Mouse (Mus musculus) neural tube, embryonic 12.5 days (tissue): ENCODE measurements around the gene Flot1. TPM values are rescaled to one million over a fixed set of nuclear protein-coding genes. Genes with fewer than 3 reads are reported as not detected.
"Not testable (repeated sequence)": the region's sequence is repeated elsewhere in the genome, so short reads cannot be mapped to it uniquely, and the experiment has no call there.

ENCODE experiments used
- ATAC-seq: fragments of 200-750 bp; cut with Nextera tagmentation; 2 replicates; pipeline ENCODE4 v1.8.0; 2017; ENCODE audit warnings: low read depth, mild to moderate bottlenecking, moderate TSS enrichment, moderate library complexity; ENCODE audit not compliant: low FRiP score
- H3K27ac ChIP-seq: fragments of 300-500 bp; sonication (generic); 2 replicates; pipeline ENCODE4 v1.5.1; 2016
- H3K27me3 ChIP-seq: fragments of 300-500 bp; sonication (generic); replicated peaks from 2 replicates; pipeline ENCODE4 v1.6.1; 2016; ENCODE audit warnings: mild to moderate bottlenecking
- H3K36me3 ChIP-seq: fragments of 300-500 bp; sonication (generic); 2 replicates; pipeline ENCODE4 v1.6.1; 2016; ENCODE audit warnings: mild to moderate bottlenecking
- H3K4me1 ChIP-seq: fragments of 300-500 bp; sonication (generic); 2 replicates; pipeline ENCODE4 v1.6.1; 2016
- H3K4me2 ChIP-seq: fragments of 300-500 bp; sonication (generic); replicated peaks from 2 replicates; pipeline ENCODE4 v1.6.1; 2016; ENCODE audit warnings: mild to moderate bottlenecking
- H3K4me3 ChIP-seq: fragments of 300-500 bp; sonication (generic); 2 replicates; pipeline ENCODE4 v1.5.1; 2016
- H3K9ac ChIP-seq: fragments of 300-500 bp; sonication (generic); 2 replicates; pipeline ENCODE4 v1.6.1; 2016; ENCODE audit warnings: mild to moderate bottlenecking
- H3K9me3 ChIP-seq: fragments of 300-500 bp; sonication (generic); 2 replicates; pipeline ENCODE4 v1.6.1; 2016; ENCODE audit warnings: mild to moderate bottlenecking
- WGBS: fragments of 180-500 bp; shearing (Covaris S2); methylation state at CpG from one replicate; pipeline ENCODE4 v1.1.7; 2016; 5-methylcytosine and 5-hydroxymethylcytosine counted together
- polyA plus RNA-seq: library from polyadenylated mRNA; unstranded; fragments of >200 nt; fragmentation: Nextera tagmentation; extraction: Ambion mirVana; gene quantifications from 2 replicates; pipeline ENCODE4 v1.2.1, GENCODE M21; 2016

Flot1 gene
- polyA plus RNA-seq, 1 experiment from 2014 or later = 60.5 TPM

DNA sequence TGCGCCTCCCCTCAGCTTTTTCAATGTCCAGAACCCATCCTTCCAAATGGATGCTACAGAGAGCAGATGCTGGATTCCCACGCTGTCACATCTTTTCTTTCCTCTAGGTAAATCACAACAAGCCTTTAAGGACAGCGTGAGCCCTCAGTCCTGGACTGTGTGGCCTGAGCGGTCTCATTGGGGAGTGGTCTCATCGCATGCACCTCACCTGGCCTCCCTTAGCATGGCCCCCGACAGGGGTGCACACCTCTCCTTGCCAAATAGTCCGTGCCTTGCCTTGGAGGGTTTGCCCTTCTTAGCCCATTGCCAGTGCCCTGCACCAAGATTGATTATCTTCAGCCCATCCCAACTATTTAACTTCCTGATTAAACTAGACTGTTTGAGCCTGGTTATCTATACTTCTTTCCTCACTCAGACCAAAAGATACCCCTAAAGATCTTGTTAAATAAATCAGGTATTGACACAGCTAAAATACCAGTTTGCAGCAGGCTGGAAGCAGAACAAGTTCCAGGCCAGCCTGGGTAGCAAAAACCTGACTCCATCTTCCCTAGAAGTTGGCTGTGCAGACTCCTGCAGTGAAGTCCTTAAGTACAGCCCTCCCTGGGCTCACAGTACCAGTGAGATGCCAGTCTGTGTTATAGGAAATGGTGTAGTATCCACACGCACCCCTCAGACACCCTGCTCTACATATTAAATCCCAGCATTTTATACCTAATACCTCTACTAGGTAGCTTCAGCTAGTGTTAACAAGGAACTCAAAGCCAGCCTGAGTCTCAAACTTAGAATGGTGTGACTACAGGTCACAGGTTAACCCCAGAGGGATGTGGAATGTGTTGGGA lies 9.6 kb downstream of the Flot1 start:
- Histone ChIP-seq H3K4me1 (peaks cover 42% of the 10 kb centered on the region), H3K27me3 (no peaks in the 10 kb centered on the region), H3K27ac (no peak overlapping the region), H3K4me3 (no peak overlapping the region), H3K36me3 (peaks cover 49% of the 10 kb centered on the region), H3K4me2 (no peak overlapping the region), H3K9me3 (no peaks in the 10 kb centered on the region), H3K9ac (no peak overlapping the region)
- ATAC-seq = no peak
- WGBS = 61% methylated on average over 8 of the region's 8 CpGs

DNA sequence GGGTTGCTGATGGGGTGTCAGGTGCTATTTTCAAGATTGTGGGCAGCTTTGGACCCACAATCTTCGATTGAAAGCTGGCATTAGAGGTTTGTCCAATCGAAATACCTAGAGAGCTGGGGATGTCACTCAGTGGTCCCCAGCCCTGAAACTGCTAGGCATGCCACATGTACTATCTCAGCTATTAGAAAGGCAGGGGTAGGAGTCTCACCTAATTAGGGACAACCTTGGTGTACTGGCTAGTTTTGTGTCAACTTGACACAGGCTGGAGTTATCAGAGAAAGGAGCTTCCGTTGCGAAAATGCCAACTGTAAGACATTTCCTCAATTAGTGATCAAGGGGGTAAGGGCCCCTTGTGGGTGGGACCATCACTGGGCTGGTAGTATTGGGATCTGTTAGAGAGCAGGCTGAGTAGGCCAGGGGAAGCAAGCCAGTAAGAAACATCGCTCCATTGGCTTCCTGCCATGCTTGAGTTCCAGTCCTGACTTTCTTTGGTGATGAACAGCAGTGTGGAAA lies 10.3 kb downstream of the Flot1 start:
- H3K4me2 ChIP-seq = 0 out of 2 replicates have a peak overlapping the region, but pooled peaks have one; percentile 89
- 23% methylated on average over 5 of the region's 5 CpGs for WGBS
- no peak overlapping the region for H3K27ac ChIP-seq
- peaks cover 42% of the 10 kb centered on the region for H3K4me1 ChIP-seq
- H3K36me3 ChIP-seq = peaks cover 42% of the 10 kb centered on the region
- no peaks in the 10 kb centered on the region for H3K9me3 ChIP-seq
- no peak overlapping the region for H3K9ac ChIP-seq
- no peaks in the 10 kb centered on the region for H3K27me3 ChIP-seq
- ATAC-seq = no peak
- H3K4me3 ChIP-seq = no peak overlapping the region

- Histone ChIP-seq H3K9ac (no peak overlapping the region), H3K36me3 (peaks cover 42% of the 10 kb centered on the region), H3K4me1 (peaks cover 43% of the 10 kb centered on the region), H3K4me3 (0 out of 2 replicates have a peak overlapping the region, but pooled peaks have one; percentile 2), H3K27me3 (no peaks in the 10 kb centered on the region), H3K27ac (no peak overlapping the region), H3K9me3 (no peaks in the 10 kb centered on the region), H3K4me2 (peak overlapping the region; percentile 89)
- no peak for ATAC-seq
- 65% methylated on average over 5 of the region's 5 CpGs for WGBS
These were observed 10.9 kb downstream of the Flot1 start for GRCm38 (mm10) chr17:35833894-35834293.

DNA sequence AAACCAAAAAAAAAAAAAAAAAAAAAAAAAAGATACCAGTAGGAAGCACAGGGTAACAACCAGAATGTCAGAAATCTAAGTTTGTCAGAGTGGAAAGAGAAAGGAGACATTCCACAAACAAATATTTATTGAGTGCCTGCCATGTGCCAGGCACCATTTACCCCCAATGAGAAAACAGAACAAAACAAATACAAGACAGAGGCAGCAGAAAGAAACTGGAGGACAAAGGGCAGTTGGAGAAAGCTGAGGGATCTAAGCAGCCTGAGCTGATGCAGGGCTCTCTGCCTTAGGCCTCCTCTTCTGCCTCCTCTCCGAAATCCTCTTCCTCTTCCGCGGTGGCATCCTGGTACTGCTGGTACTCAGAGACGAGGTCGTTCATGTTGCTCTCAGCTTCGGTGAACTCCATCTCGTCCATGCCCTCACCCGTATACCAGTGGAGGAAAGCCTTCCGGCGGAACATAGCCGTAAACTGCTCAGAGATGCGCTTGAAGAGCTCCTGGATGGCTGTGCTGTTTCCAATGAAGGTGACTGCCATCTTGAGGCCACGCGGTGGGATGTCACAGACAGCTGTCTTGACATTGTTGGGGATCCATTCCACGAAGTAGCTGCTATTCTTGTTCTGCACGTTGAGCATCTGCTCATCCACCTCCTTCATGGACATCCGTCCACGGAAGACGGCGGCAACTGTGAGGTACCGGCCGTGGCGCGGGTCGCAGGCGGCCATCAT lies 11.8 kb downstream of the Flot1 start:
- Histone ChIP-seq H3K9ac (peak overlapping the region; percentile 93), H3K27ac (no peak overlapping the region), H3K4me3 (peak overlapping the region; percentile 72), H3K4me2 (peak overlapping the region; percentile 89), H3K27me3 (no peaks in the 10 kb centered on the region), H3K36me3 (peaks cover 42% of the 10 kb centered on the region), H3K9me3 (no peaks in the 10 kb centered on the region), H3K4me1 (peaks cover 49% of the 10 kb centered on the region)
- no peak for ATAC-seq
- WGBS = 79% methylated on average over 26 of the region's 26 CpGs

DNA sequence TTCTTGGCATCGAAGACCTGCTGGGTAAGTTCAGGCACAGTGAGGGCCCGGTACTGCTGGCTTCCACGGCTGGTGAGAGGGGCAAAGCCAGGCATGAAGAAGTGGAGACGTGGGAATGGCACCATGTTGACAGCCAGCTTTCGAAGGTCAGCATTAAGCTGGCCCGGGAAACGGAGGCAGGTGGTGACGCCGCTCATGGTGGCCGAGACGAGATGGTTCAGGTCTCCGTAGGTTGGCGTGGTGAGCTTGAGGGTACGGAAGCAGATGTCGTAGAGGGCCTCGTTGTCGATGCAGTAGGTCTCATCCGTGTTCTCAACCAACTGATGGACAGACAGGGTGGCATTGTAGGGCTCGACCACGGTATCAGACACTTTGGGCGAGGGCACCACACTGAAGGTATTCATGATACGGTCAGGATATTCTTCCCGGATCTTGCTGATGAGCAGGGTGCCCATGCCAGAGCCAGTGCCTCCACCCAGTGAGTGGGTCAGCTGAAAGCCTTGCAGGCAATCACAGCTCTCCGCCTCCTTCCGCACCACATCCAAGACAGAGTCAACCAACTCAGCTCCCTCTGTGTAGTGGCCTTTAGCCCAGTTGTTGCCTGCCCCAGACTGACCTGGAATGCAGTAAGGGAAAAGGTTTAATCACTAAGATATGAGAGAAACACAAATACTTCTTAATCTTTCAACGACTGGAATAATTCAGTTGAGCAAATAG lies 12.6 kb downstream of the Flot1 start:
- ATAC-seq = no peak
- peak overlapping the region; percentile 89 for H3K4me2 ChIP-seq
- peaks cover 42% of the 10 kb centered on the region for H3K4me1 ChIP-seq
- no peaks in the 10 kb centered on the region for H3K27me3 ChIP-seq
- H3K27ac ChIP-seq = no peak overlapping the region
- peak overlapping the region; percentile 72 for H3K4me3 ChIP-seq
- no peaks in the 10 kb centered on the region for H3K9me3 ChIP-seq
- 83% methylated on average over 26 of the region's 26 CpGs for WGBS
- H3K36me3 ChIP-seq = peaks cover 42% of the 10 kb centered on the region
- H3K9ac ChIP-seq = peak overlapping the region; percentile 93

GRCm38 (mm10) chr17:35836178-35836965 lies 13.3 kb downstream of the Flot1 start:
- Histone ChIP-seq H3K9ac (peak overlapping the region; percentile 93), H3K27me3 (no peaks in the 10 kb centered on the region), H3K4me2 (peak overlapping the region; percentile 89), H3K27ac (peak overlapping the region; percentile 95), H3K4me1 (peaks cover 41% of the 10 kb centered on the region), H3K36me3 (peaks cover 38% of the 10 kb centered on the region), H3K9me3 (no peaks in the 10 kb centered on the region), H3K4me3 (peak overlapping the region; percentile 72)
- ATAC-seq = no peak
- 8% methylated on average over 24 of the region's 24 CpGs for WGBS

DNA sequence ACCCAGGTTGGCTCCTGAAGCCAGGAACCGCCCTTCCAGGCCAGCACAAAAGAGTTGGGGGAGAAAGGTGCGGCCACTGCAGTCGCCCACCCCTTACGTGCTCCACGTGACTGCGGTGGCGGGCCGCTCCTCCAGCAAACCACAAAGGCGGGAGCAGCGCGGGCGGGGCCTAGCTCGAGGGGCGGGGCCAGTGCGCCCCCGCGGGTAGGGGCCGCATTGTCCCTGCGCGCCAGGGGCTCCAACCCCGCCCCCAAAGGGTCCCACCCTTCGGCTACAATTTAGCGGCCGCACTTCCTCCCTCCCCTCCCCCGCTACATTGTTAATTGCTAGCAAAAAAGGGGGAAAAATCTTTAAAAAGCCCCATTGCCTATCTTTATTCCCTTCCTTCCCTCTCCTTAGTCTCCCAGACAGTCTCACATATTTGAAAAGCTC lies 14.0 kb downstream of the Flot1 start:
- peak; percentile 18 for ATAC-seq
- WGBS = under 1% methylated on average over 25 of the region's 25 CpGs
- Histone ChIP-seq H3K4me1 (peaks cover 45% of the 10 kb centered on the region), H3K4me3 (peak overlapping the region; percentile 72), H3K27ac (peak overlapping the region; percentile 95), H3K9ac (peak overlapping the region; percentile 93), H3K4me2 (peak overlapping the region; percentile 89), H3K27me3 (no peaks in the 10 kb centered on the region), H3K9me3 (no peaks in the 10 kb centered on the region), H3K36me3 (peaks cover 38% of the 10 kb centered on the region)

DNA sequence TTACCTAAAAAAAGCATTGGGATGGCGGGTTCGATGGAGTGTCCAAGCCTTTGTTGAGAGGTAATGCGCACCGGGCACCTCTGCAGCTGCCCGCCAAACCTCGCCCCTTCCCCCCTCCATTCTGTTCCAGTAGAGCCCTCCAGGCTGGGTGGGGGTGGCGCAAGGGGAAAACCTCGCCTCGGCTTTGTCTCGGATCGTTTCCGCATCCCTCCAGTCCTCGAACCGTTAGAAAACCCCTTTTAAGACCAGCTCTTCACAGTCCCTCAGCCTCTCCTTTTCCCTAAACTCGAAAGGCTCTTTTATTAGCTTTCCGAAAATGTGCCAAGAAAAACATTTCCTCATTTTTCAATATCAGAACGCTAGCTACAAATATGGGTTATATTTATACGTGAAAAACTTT lies 14.5 kb downstream of the Flot1 start:
- Histone ChIP-seq H3K4me2 (peak overlapping the region; percentile 89), H3K4me1 (peaks cover 47% of the 10 kb centered on the region), H3K9ac (peak overlapping the region; percentile 93), H3K36me3 (peaks cover 38% of the 10 kb centered on the region), H3K27ac (peak overlapping the region; percentile 95), H3K27me3 (no peaks in the 10 kb centered on the region), H3K9me3 (no peaks in the 10 kb centered on the region), H3K4me3 (peak overlapping the region; percentile 72)
- WGBS = under 1% methylated on average over 18 of the region's 18 CpGs
- peak; percentile 23 for ATAC-seq

DNA sequence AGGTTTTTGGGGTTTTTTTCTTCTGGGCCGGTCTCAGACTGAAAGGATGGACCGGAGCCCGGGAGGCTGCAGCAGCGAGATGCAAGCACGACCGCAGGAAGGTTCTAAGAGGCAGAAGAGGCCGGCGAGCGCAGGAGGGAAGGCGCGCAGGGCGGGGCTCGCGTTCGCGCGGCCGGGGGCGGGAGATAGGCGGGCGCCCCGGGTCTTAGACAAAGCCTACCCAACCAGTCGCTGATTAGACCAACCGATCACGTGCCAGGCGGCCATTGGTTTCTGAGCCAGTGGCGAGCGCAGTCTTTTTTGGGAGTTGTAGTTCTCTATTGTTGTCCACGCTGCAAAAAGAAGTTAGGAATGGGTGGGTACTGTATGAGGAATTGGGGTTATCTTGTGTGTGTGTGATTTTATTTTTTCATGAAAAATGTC lies 15.1 kb downstream of the Flot1 start, which contains the start of gene Tubb5:
Tubb5 (minus strand) TSS at position 185 of the 423 bp plus-strand sequence.
- H3K27ac ChIP-seq = peak within 1 kb of the TSS; percentile 95

DNA sequence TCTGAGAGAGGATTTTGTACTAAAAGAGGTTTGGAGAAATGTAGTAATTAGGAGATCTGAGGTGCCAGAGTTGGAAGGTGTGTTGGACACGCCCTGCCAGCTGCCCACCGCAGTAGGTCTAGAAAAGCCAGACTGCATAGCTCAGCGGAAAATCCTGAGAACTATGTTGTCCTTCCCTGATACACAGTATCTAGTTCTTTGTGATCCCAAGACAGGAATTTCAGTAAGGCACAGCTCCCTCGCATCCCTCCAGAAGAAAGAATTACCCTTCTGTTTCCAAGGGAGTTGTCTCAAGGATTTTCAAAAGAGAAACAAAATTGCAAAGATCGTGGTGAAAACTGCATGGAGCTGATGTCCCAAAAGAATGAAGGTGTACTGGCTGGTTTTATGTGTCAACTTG lies 15.5 kb downstream of the Flot1 start:
- Histone ChIP-seq H3K27ac (peak overlapping the region; percentile 95), H3K4me2 (peak overlapping the region; percentile 89), H3K27me3 (no peaks in the 10 kb centered on the region), H3K4me3 (peak overlapping the region; percentile 72), H3K9me3 (no peaks in the 10 kb centered on the region), H3K9ac (peak overlapping the region; percentile 61), H3K36me3 (peaks cover 33% of the 10 kb centered on the region), H3K4me1 (peaks cover 43% of the 10 kb centered on the region)
- WGBS = 2% methylated on average over 5 of the region's 5 CpGs
- no peak for ATAC-seq

More for the DNA sequence above, 15.1 kb downstream of the Flot1 start, which contains the start of gene Tubb5:
- WGBS = under 1% methylated on average over 29 of the region's 29 CpGs
- Histone ChIP-seq H3K36me3 (peaks cover 37% of the 10 kb centered on the region), H3K4me1 (peaks cover 47% of the 10 kb centered on the region), H3K4me3 (peak within 1 kb of the TSS; percentile 72), H3K27me3 (no peaks in the 10 kb centered on the region), H3K4me2 (peak within 1 kb of the TSS; percentile 89), H3K9me3 (no peaks in the 10 kb centered on the region), H3K9ac (peak within 1 kb of the TSS; percentile 93)
- peak; percentile 76 for ATAC-seq

- not testable (repeated sequence) for H3K27me3 ChIP-seq, H3K9me3 ChIP-seq, H3K27ac ChIP-seq, ATAC-seq
- Histone ChIP-seq H3K4me1 (peaks cover 39% of the 10 kb centered on the region), H3K36me3 (peaks cover 28% of the 10 kb centered on the region), H3K4me2 (peak overlapping the region; percentile 89), H3K9ac (peak overlapping the region; percentile 61; the same call in 1 of the 2 replicates), H3K4me3 (peak overlapping the region; percentile 72)
- WGBS = 52% methylated on average over 3 of the region's 3 CpGs
These were observed 16.0 kb downstream of the Flot1 start for GRCm38 (mm10) chr17:35839002-35839401.
